Comparison of ENCODE assay signal across 14 mouse cellular contexts in genomic region chr15:51469895-51470294, GRCm38 (mm10).
"Had no signal": no experiment of that assay in that cellular context is flagged by ENCODE, and none has a peak within 500 bp of the region (broad histone marks: within the 10 kb centered on the region; RNA-seq: fewer than 3 reads in every experiment).

No protein-coding gene starts in this region.

- DNase-seq: lung, adult 18-20 months; lung, embryonic 14.5 days; lung, postnatal 10 days; lung, postnatal 4 days; midbrain, embryonic 14.5 days; right cerebral cortex, postnatal 14 days; thymus, adult 18-20 months; thymus, postnatal 14 days; thymus, postnatal 36 days had no signal

- H3K4me3 ChIP-seq: midbrain, embryonic 10.5 days; midbrain, embryonic 12.5 days; neural tube, embryonic 12.5 days; stomach, embryonic 15.5 days had no signal

- H3K4me1 ChIP-seq: midbrain, embryonic 10.5 days; midbrain, embryonic 12.5 days; neural tube, embryonic 12.5 days; stomach, embryonic 15.5 days had no signal

- ATAC-seq: midbrain, embryonic 16.5 days had no signal

- H3K27ac ChIP-seq: midbrain, embryonic 10.5 days; midbrain, embryonic 12.5 days; neural tube, embryonic 12.5 days; stomach, embryonic 15.5 days had no signal

- H3K36me3 ChIP-seq: midbrain, embryonic 10.5 days; midbrain, embryonic 12.5 days; neural tube, embryonic 12.5 days; stomach, embryonic 15.5 days had no signal

- H3K27me3 ChIP-seq: midbrain, embryonic 12.5 days; neural tube, embryonic 12.5 days; stomach, embryonic 15.5 days had no signal

- H3K9ac ChIP-seq: lung, embryonic 14.5 days; midbrain, embryonic 12.5 days; neural tube, embryonic 12.5 days; stomach, embryonic 15.5 days had no signal

- H3K9me3 ChIP-seq: midbrain, embryonic 10.5 days; midbrain, embryonic 12.5 days; neural tube, embryonic 12.5 days; stomach, embryonic 15.5 days had no signal

- H3K4me2 ChIP-seq: lung, embryonic 14.5 days; midbrain, embryonic 12.5 days; neural tube, embryonic 12.5 days; stomach, embryonic 15.5 days had no signal
